Mouse (Mus musculus) inflammation-experienced regulatory T-cells, adult 6 months (primary cell): ENCODE measurements around the gene Lrrc40. TPM values are rescaled to one million over a fixed set of nuclear protein-coding genes. Genes with fewer than 3 reads are reported as not detected.
"Not testable (repeated sequence)": the region's sequence is repeated elsewhere in the genome, so short reads cannot be mapped to it uniquely, and the experiment has no call there.

ENCODE experiments used
- ATAC-seq: one replicate; pipeline ENCODE4 v1.8.0; 2017
- polyA plus RNA-seq, 3 experiments: library from polyadenylated mRNA; unstranded; fragments of 100-300 nt; shearing (Covaris generic); gene quantifications; one replicate each; pipeline ENCODE4 v1.2.1; 2017

Lrrc40 gene
- polyA plus RNA-seq, 3 experiments from 2014 or later, result 29.9 to 47.4 (median 30.4) TPM

DNA sequence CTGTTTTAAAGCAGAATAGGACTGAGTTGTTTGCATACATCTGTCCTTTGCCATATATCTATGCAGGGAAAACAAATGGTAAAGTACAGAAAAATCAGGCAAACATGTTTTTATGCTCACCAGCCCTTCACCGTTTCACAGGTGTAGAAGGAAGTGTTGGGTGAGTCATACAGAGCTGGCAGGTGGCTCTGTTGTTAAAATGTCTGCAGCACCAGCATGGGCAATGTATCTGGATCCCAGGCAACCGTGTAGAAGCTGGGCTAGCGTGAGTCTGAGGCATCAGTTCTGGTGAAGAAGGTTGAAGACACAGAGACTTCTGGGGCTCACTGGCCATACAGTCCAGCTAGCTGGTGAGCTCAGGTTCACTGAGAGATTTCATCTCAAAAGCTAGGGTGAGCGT lies 57.5 kb downstream of the Lrrc40 start:
- no peak for ATAC-seq

- ATAC-seq, result not testable (repeated sequence)
Measured at GRCm38 (mm10) chr3:158102043-158102442, 65.6 kb downstream of the Lrrc40 start.

DNA sequence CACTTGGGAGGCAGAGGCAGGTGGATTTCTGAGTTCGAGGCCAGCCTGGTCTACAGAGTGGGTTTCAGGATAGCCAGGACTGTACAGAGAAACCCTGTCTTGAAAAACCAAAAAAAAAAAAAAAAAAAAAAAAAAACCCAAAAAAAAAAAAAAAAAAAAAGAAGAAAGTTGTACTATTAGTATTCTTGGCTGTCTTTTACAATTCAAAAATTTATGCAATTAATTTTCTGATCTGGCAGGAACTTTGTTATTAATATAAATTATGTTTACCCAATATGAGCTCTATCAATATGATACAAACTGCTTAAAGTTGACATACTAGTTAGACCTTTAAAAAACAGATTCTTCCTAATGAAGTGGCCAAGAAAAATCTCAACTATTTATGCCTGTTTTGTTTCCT lies 66.1 kb downstream of the Lrrc40 start:
- not testable (repeated sequence) for ATAC-seq

- no peak for ATAC-seq
Measured at GRCm38 (mm10) chr3:158103467-158103866, 67.0 kb downstream of the Lrrc40 start.

DNA sequence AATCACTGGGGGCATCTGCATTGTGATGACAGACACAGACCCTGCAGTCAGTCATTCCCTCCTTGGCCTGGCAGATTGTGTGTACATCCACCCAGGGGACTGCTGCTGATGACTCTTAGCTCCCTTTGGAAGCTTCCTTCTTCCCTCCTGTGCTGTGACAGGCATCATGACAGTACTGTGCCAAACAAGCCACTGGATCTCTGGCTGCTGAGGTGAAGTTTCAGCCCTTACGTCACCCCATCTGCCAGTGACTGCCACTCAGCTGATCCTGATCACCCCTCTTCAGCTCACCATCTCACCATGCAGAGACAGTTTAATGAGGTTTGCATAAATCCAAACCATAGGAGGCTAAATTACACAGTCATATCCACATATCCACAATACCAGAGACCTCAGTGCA lies 68.8 kb downstream of the Lrrc40 start:
- no peak for ATAC-seq

Other genes with a start within 250 kb of the Lrrc40 start
- not detected for gene Cth, start 111.6 kb upstream of the Lrrc40 start, polyA plus RNA-seq
- gene Ankrd13c, start 89.4 kb upstream of the Lrrc40 start, polyA plus RNA-seq, result 10 to 100 TPM; 23.8 to 51.0 (median 35.5) TPM
- 100 to 1,000 TPM; 125 to 187 (median 148) TPM for gene Srsf11, start within 50 bp of the Lrrc40 start, polyA plus RNA-seq